7 mouse cellular contexts compared by ENCODE assay signal in the genomic region with DNA sequence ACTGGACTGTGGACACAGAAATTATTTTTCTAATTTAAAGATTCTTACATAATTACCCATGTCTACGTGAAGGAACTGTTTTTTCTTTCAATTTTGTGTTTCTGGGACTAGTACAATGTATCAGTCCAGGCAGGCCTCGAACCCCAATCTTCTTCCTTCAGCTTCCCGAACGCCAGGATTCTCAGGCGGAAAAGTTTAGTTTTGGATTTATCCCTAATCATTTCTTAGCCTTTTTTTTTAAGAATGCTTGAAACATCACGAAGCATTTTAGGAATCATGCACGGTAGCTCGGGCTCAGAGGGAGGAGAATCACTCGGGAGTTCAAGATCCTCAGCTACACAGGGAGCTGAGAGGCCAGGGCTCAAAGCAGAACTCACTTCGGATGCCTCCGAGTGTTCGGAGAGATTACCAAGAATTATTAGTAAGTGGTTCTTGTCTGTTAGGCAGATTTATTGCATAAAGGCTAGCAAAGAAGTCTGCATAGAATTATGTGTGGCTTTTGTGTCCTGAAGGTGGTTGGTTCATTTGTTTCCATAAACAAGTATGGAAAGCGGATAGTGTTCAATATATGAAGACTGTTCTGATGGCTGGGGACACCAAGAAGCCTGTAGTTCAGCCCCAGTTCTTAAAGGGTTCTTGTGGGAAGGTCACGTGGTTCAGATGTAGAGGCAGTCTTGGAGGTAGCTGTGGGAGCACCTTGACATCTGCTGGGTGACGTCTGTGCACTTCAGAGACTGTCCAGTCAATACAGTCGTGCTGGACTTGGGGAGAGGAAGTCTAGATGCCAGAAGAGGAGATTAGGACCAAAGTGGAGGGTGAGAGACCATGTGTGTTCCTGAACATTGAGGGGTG. TPM values are rescaled to one million over a fixed set of nuclear protein-coding genes. Genes with fewer than 3 reads are reported as not detected.
DNase-seq lines count a peak whose midpoint lies in the region; ATAC-seq lines count a peak whose summit lies in the region.

No protein-coding gene starts in this region.

- H3K4me1 ChIP-seq in megakaryocyte, embryonic 14.5 days: peaks cover 31% of the 10 kb centered on the region
- H3K4me1 ChIP-seq in limb, embryonic 13.5 days: peaks cover 18% of the 10 kb centered on the region
- peaks cover 15% of the 10 kb centered on the region for H3K4me1 ChIP-seq in stomach, embryonic 15.5 days

- H3K27ac ChIP-seq in limb, embryonic 13.5 days: peak overlapping the region; percentile 23; the same call in 1 of the 2 replicates
- peak overlapping the region; percentile 69 for H3K27ac ChIP-seq in stomach, embryonic 15.5 days

- peak overlapping the region; percentile 93 for H3K4me3 ChIP-seq in megakaryocyte, embryonic 14.5 days (replicated peaks)
- peak overlapping the region; percentile 40 for H3K4me3 ChIP-seq in limb, embryonic 13.5 days
- H3K4me3 ChIP-seq in stomach, embryonic 15.5 days (replicated peaks): peak overlapping the region; percentile 45

- no peak for ATAC-seq in megakaryocyte, adult 5-6 weeks (ENCODE audit: poor library complexity, severe bottlenecking)
- peak; percentile 36 for ATAC-seq in erythroid progenitor cell, adult 5-6 weeks (replicated peaks; ENCODE audit: low FRiP score, poor library complexity, severe bottlenecking)
- ATAC-seq in limb, embryonic 13.5 days (ENCODE audit: low FRiP score, low read depth): no peak
- ATAC-seq in stomach, embryonic 15.5 days (ENCODE audit: insufficient read depth, low FRiP score, low read depth): no peak

- H3K9me3 ChIP-seq in megakaryocyte, embryonic 14.5 days: no peaks in the 10 kb centered on the region
- H3K9me3 ChIP-seq in limb, embryonic 13.5 days: no peaks in the 10 kb centered on the region
- no peaks in the 10 kb centered on the region for H3K9me3 ChIP-seq in stomach, embryonic 15.5 days

- peak overlapping the region; percentile 57 for H3K4me2 ChIP-seq in limb, embryonic 13.5 days (replicated peaks)
- H3K4me2 ChIP-seq in stomach, embryonic 15.5 days: peak overlapping the region; percentile 52

- H3K36me3 ChIP-seq in megakaryocyte, embryonic 14.5 days (replicated peaks; ENCODE audit: low read length): no peaks in the 10 kb centered on the region
- no peaks in the 10 kb centered on the region for H3K36me3 ChIP-seq in limb, embryonic 13.5 days
- H3K36me3 ChIP-seq in stomach, embryonic 15.5 days: no peaks in the 10 kb centered on the region

- 44% methylated on average over 16 of the region's 16 CpGs for WGBS in limb, embryonic 13.5 days
- WGBS in stomach, embryonic 15.5 days: 32% methylated on average over 16 of the region's 16 CpGs

- H3K9ac ChIP-seq in limb, embryonic 13.5 days: peak overlapping the region; percentile 40
- H3K9ac ChIP-seq in stomach, embryonic 15.5 days: no peak overlapping the region

- H3K27me3 ChIP-seq in megakaryocyte, embryonic 14.5 days (replicated peaks): no peaks in the 10 kb centered on the region
- no peaks in the 10 kb centered on the region for H3K27me3 ChIP-seq in limb, embryonic 13.5 days
- H3K27me3 ChIP-seq in stomach, embryonic 15.5 days (replicated peaks): no peaks in the 10 kb centered on the region

- DNase-seq in gastrocnemius, postnatal 4 days (ENCODE audit: low spot score in 2 of 2): no peak
- DNase-seq in adrenal gland, postnatal 10 days: no peak

RNA-seq across cellular contexts. Expression of a gene that starts 9.7 kb away (rescaled TPM):
- 5.3 and 6.9 TPM in 2 replicates for polyA plus RNA-seq in megakaryocyte, embryonic 14.5 days (2012; ENCODE audit: insufficient read depth, low replicate concordance)
- total RNA-seq in megakaryocyte, adult 5-6 weeks (2015): 0.87 and 2.5 TPM in 2 replicates
- total RNA-seq in megakaryocyte, adult 5-6 weeks (2017): 0.29 and 1.3 TPM in 2 replicates
- 85.5 and 100 TPM in 2 replicates for total RNA-seq in erythroid progenitor cell, adult 5-6 weeks (2015; ENCODE audit: low replicate concordance)
- 86.8 and 118 TPM in 2 replicates for total RNA-seq in erythroid progenitor cell, adult 5-6 weeks (2017; ENCODE audit: low replicate concordance)
- 16.7 and 19.1 TPM in 2 replicates for polyA plus RNA-seq in limb, embryonic 13.5 days (2015; fragmentation: Nextera tagmentation; extraction: Ambion mirVana)
- 12.9 and 14.2 TPM in 2 replicates for polyA plus RNA-seq in stomach, embryonic 15.5 days (2015; fragmentation: Nextera tagmentation; extraction: Ambion mirVana)
- total RNA-seq in gastrocnemius, postnatal 4 days (2021): 10 to 100 TPM; 24.0 to 25.9 TPM
- total RNA-seq in adrenal gland, postnatal 10 days (2021): 10 to 100 TPM; 18.5 to 22.8 TPM

RNA-seq across cellular contexts. Expression of a gene that starts 11.7 kb away (rescaled TPM):
- polyA plus RNA-seq in megakaryocyte, embryonic 14.5 days (2012; ENCODE audit: insufficient read depth, low replicate concordance): not detected in 2 replicates
- not detected in 2 replicates for total RNA-seq in megakaryocyte, adult 5-6 weeks (2015)
- not detected in 2 replicates for total RNA-seq in megakaryocyte, adult 5-6 weeks (2017)
- not detected in 2 replicates for total RNA-seq in erythroid progenitor cell, adult 5-6 weeks (2015; ENCODE audit: low replicate concordance)
- not detected in 2 replicates for total RNA-seq in erythroid progenitor cell, adult 5-6 weeks (2017; ENCODE audit: low replicate concordance)
- polyA plus RNA-seq in limb, embryonic 13.5 days (2015; fragmentation: Nextera tagmentation; extraction: Ambion mirVana): 0.92 TPM in 1 of 2 replicates, not detected in the other
- 0.54 TPM in 1 of 2 replicates, not detected in the other for polyA plus RNA-seq in stomach, embryonic 15.5 days (2015; fragmentation: Nextera tagmentation; extraction: Ambion mirVana)
- not detected for total RNA-seq in gastrocnemius, postnatal 4 days (2021)
- total RNA-seq in adrenal gland, postnatal 10 days (2021): not detected

RNA-seq across cellular contexts. Expression of a gene that starts 43.6 kb away (rescaled TPM):
- 111 and 131 TPM in 2 replicates for polyA plus RNA-seq in megakaryocyte, embryonic 14.5 days (2012; ENCODE audit: insufficient read depth, low replicate concordance)
- 80.5 and 87.4 TPM in 2 replicates for total RNA-seq in megakaryocyte, adult 5-6 weeks (2015)
- total RNA-seq in megakaryocyte, adult 5-6 weeks (2017): 21.0 and 21.8 TPM in 2 replicates
- total RNA-seq in erythroid progenitor cell, adult 5-6 weeks (2015; ENCODE audit: low replicate concordance): 5.0 and 24.3 TPM in 2 replicates
- 3.5 and 4.0 TPM in 2 replicates for total RNA-seq in erythroid progenitor cell, adult 5-6 weeks (2017; ENCODE audit: low replicate concordance)
- 15.3 and 15.5 TPM in 2 replicates for polyA plus RNA-seq in limb, embryonic 13.5 days (2015; fragmentation: Nextera tagmentation; extraction: Ambion mirVana)
- 20.0 and 20.3 TPM in 2 replicates for polyA plus RNA-seq in stomach, embryonic 15.5 days (2015; fragmentation: Nextera tagmentation; extraction: Ambion mirVana)
- total RNA-seq in gastrocnemius, postnatal 4 days (2021): 10 to 100 TPM; 46.2 to 53.8 TPM
- total RNA-seq in adrenal gland, postnatal 10 days (2021): 10 to 100 TPM; 13.2 to 14.6 TPM

Comparison
In these comparisons a context has a peak if more than half of its experiments do, and no peak if none do; other contexts are left out.
1. H3K4me3 ChIP-seq: peak in every context shown above with its lines; median percentile 93 in megakaryocyte, embryonic 14.5 days; 45 in stomach, embryonic 15.5 days; 40 in limb, embryonic 13.5 days.
2. RNA of a gene that starts 9.7 kb away (total RNA-seq): 85.5 to 118 TPM in erythroid progenitor cell, adult 5-6 weeks, 24.0 to 25.9 TPM in gastrocnemius, postnatal 4 days and 18.5 to 22.8 TPM in adrenal gland, postnatal 10 days; 0.29 to 2.5 TPM in megakaryocyte, adult 5-6 weeks; every median in the first group is over 4 times any median in the second.